Mouse (Mus musculus) stomach, embryonic 15.5 days (tissue): ENCODE measurements around the gene Greb1. TPM values are rescaled to one million over a fixed set of nuclear protein-coding genes. Genes with fewer than 3 reads are reported as not detected.
"Not testable (repeated sequence)": the region's sequence is repeated elsewhere in the genome, so short reads cannot be mapped to it uniquely, and the experiment has no call there.

Experiments used
- ATAC-seq: fragments of 200-750 bp; cut with Nextera tagmentation; 2 replicates; pipeline ENCODE4 v1.8.0; 2017; ENCODE audit warnings: low read depth, moderate number of reproducible peaks, moderate TSS enrichment; ENCODE audit not compliant: insufficient read depth, low FRiP score
- H3K27ac ChIP-seq: fragments of 300-500 bp; sonication (generic); 2 replicates; pipeline ENCODE4 v1.5.1; 2015; ENCODE audit warnings: mild to moderate bottlenecking, inconsistent platforms
- H3K27me3 ChIP-seq: fragments of 300-500 bp; sonication (generic); replicated peaks from 2 replicates; pipeline ENCODE4 v1.6.1; 2015; ENCODE audit warnings: inconsistent platforms
- H3K36me3 ChIP-seq: fragments of 300-500 bp; sonication (generic); 2 replicates; pipeline ENCODE4 v1.6.1; 2015; ENCODE audit warnings: inconsistent platforms
- H3K4me1 ChIP-seq: fragments of 300-500 bp; sonication (generic); 2 replicates; pipeline ENCODE4 v1.6.1; 2015; ENCODE audit warnings: inconsistent platforms
- H3K4me2 ChIP-seq: fragments of 300-500 bp; sonication (generic); 2 replicates; pipeline ENCODE4 v1.6.1; 2015; ENCODE audit warnings: mild to moderate bottlenecking, inconsistent platforms
- H3K4me3 ChIP-seq: fragments of 300-500 bp; sonication (generic); replicated peaks from 2 replicates; pipeline ENCODE4 v1.5.1; 2015; ENCODE audit warnings: inconsistent platforms
- H3K9ac ChIP-seq: fragments of 300-500 bp; sonication (generic); 2 replicates; pipeline ENCODE4 v1.6.1; 2015; ENCODE audit warnings: inconsistent platforms
- H3K9me3 ChIP-seq: fragments of 300-500 bp; sonication (generic); 2 replicates; pipeline ENCODE4 v1.6.1; 2016; ENCODE audit warnings: inconsistent platforms
- WGBS: fragments of 180-500 bp; shearing (Covaris S2); methylation state at CpG from one replicate; pipeline ENCODE4 v1.1.7; 2015; 5-methylcytosine and 5-hydroxymethylcytosine counted together
- polyA plus RNA-seq: library from polyadenylated mRNA; unstranded; fragments of >200 nt; fragmentation: Nextera tagmentation; extraction: Ambion mirVana; gene quantifications from 2 replicates; pipeline ENCODE4 v1.2.1, GENCODE M21; 2015

Gene Greb1
- polyA plus RNA-seq, 1 experiment from 2014 or later = 2.2 TPM

- WGBS = 45% methylated on average over 3 of the region's 3 CpGs
Measured at GRCm38 (mm10) chr12:16723601-16724000, 77.1 kb downstream of the Greb1 start.

DNA sequence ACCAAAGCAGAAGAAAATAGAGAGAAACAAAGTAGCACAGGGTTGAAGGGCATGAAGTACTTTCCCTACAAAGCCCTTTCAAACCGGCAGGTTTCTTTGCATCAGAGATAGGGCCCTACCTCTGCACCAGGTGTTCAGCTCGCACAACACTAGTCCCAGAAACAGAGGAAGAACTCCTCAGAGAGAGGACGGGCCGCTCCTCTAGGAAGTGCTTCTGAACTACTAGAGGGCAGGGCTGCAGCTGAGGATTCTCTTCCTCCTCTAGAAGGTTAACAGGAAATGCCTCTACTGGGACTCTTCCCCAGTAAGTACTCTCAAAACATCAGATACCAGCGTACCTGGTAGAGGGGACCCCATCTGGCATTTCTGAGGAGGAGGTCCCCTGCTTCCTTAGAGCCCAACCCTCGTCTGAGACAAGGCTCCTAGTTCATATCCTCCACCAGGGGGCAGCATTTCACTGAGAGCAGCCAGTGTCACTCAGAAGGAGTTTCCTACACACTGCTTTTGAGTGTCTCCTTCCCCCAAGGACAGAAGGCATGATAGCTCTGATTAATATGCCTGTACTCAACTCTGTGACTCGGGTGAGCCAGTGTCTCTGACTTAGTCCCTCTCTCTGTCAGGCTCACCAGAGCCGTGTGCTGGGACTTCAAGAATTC is 81.9 kb downstream of the Greb1 start:
- H3K4me1 ChIP-seq = no peaks in the 10 kb centered on the region
- no peaks in the 10 kb centered on the region for H3K36me3 ChIP-seq
- H3K27ac ChIP-seq = no peak overlapping the region
- WGBS = 42% methylated on average over 8 of the region's 8 CpGs
- no peak overlapping the region for H3K4me2 ChIP-seq
- no peaks in the 10 kb centered on the region for H3K27me3 ChIP-seq
- H3K4me3 ChIP-seq = no peak overlapping the region
- H3K9me3 ChIP-seq = no peaks in the 10 kb centered on the region
- no peak overlapping the region for H3K9ac ChIP-seq
- ATAC-seq = peak; percentile 38; the same call in 1 of the 2 replicates

More at GRCm38 (mm10) chr12:16723601-16724000, 77.1 kb downstream of the Greb1 start:
- no peaks in the 10 kb centered on the region for H3K4me1 ChIP-seq
- no peak overlapping the region for H3K9ac ChIP-seq
- H3K9me3 ChIP-seq = no peaks in the 10 kb centered on the region
- no peak overlapping the region for H3K27ac ChIP-seq
- no peak for ATAC-seq
- no peaks in the 10 kb centered on the region for H3K36me3 ChIP-seq
- no peak overlapping the region for H3K4me3 ChIP-seq
- no peaks in the 10 kb centered on the region for H3K27me3 ChIP-seq
- no peak overlapping the region for H3K4me2 ChIP-seq

DNA sequence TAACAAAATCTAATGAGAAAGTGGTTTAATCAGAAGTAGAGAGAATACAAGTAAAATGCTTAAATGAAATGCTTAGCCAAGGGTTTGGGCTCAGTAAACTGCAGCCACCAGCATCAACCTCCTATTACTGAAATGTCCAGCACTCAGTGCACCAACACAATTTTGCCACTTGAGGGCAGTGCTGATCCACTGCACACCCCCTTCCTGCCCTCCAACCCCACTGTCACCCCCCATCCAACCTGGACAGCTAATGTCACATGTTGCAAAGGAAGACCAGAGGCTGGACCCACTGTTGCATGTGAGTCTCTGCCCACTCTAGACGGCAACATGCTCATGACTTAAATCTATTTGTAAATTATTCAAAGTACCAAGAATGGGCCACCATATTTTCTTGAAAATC is 83.0 kb downstream of the Greb1 start:
- H3K4me2 ChIP-seq = no peak overlapping the region
- WGBS = 68% methylated on average over 1 of the region's 1 CpGs
- no peaks in the 10 kb centered on the region for H3K27me3 ChIP-seq
- H3K27ac ChIP-seq = no peak overlapping the region
- no peak overlapping the region for H3K4me3 ChIP-seq
- H3K9ac ChIP-seq = no peak overlapping the region
- no peaks in the 10 kb centered on the region for H3K9me3 ChIP-seq
- ATAC-seq = no peak
- H3K4me1 ChIP-seq = no peaks in the 10 kb centered on the region
- no peaks in the 10 kb centered on the region for H3K36me3 ChIP-seq

- ATAC-seq = no peak
- Histone ChIP-seq H3K4me2 (no peak overlapping the region), H3K27ac (no peak overlapping the region), H3K9me3 (no peaks in the 10 kb centered on the region), H3K36me3 (no peaks in the 10 kb centered on the region), H3K9ac (no peak overlapping the region), H3K4me1 (no peaks in the 10 kb centered on the region), H3K27me3 (no peaks in the 10 kb centered on the region), H3K4me3 (no peak overlapping the region)
- WGBS = 64% methylated on average over 10 of the region's 10 CpGs
Measured at GRCm38 (mm10) chr12:16714616-16715015, 86.1 kb downstream of the Greb1 start.

- H3K9ac ChIP-seq = no peak overlapping the region
- H3K4me1 ChIP-seq = no peaks in the 10 kb centered on the region
- no peak overlapping the region for H3K4me2 ChIP-seq
- no peak for ATAC-seq
- 78% methylated on average over 1 of the region's 1 CpGs for WGBS
- no peak overlapping the region for H3K27ac ChIP-seq
- no peaks in the 10 kb centered on the region for H3K9me3 ChIP-seq
- no peak overlapping the region for H3K4me3 ChIP-seq
- H3K27me3 ChIP-seq = no peaks in the 10 kb centered on the region
- no peaks in the 10 kb centered on the region for H3K36me3 ChIP-seq
Measured at GRCm38 (mm10) chr12:16698691-16699090, 102.0 kb downstream of the Greb1 start.

DNA sequence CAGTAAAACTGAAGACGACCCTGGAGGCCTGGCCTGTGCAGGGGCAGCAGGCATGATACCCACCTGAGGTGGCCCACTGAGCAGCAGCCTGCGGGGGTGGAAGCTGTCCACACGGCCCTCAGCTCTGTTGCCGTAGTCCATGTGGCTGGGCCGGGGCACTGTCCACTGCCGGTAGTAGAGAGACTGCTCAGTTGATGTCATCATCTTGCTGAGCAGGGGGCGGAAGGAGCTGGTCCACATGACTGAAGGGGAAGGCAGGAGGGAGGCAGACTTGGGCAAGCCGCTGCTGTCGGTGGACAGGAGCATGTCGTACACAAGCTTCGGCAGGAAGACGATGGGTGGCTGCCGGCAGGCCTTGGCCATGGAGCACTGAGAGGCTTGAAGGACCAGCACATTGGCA is 104.5 kb downstream of the Greb1 start:
- Histone ChIP-seq H3K4me3 (no peak overlapping the region), H3K4me1 (no peaks in the 10 kb centered on the region), H3K27ac (no peak overlapping the region), H3K9me3 (no peaks in the 10 kb centered on the region), H3K36me3 (no peaks in the 10 kb centered on the region), H3K27me3 (no peaks in the 10 kb centered on the region), H3K4me2 (no peak overlapping the region), H3K9ac (no peak overlapping the region)
- no peak for ATAC-seq
- 86% methylated on average over 13 of the region's 13 CpGs for WGBS

GRCm38 (mm10) chr12:16695252-16695651 is 105.4 kb downstream of the Greb1 start:
- not testable (repeated sequence) for ATAC-seq, H3K36me3 ChIP-seq, H3K9me3 ChIP-seq, H3K4me1 ChIP-seq, H3K9ac ChIP-seq, H3K27me3 ChIP-seq, H3K4me2 ChIP-seq, H3K27ac ChIP-seq, H3K4me3 ChIP-seq
- 96% methylated on average over 8 of the region's 8 CpGs for WGBS

- ATAC-seq = no peak
Measured at GRCm38 (mm10) chr12:16694783-16695182, 105.9 kb downstream of the Greb1 start.

DNA sequence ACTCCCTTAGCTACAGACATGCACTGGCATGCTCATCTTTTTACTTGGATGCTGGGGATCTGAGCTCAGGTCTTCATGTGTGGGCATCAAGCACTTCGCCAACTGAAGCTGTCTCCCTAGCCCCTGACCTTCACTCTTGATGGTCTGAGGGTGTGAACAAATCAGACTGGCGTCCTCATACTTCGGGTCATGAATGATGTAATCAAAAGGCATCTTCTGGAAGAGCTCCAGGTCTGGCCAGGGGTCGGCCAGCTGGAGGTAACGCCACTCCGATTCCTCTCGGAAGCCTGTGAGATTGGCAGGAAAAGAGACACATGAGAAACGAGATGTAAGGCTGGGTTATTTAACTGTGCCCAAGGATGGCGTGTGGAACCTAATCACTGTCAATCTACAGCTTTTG is 110.1 kb downstream of the Greb1 start:
- WGBS = 86% methylated on average over 9 of the region's 9 CpGs
- no peak for ATAC-seq

More at GRCm38 (mm10) chr12:16694783-16695182, 105.9 kb downstream of the Greb1 start:
- Histone ChIP-seq H3K4me1 (no peaks in the 10 kb centered on the region), H3K27ac (no peak overlapping the region), H3K4me3 (no peak overlapping the region), H3K4me2 (no peak overlapping the region), H3K9me3 (no peaks in the 10 kb centered on the region), H3K36me3 (no peaks in the 10 kb centered on the region), H3K9ac (no peak overlapping the region), H3K27me3 (no peaks in the 10 kb centered on the region)
- 67% methylated on average over 5 of the region's 5 CpGs for WGBS

DNA sequence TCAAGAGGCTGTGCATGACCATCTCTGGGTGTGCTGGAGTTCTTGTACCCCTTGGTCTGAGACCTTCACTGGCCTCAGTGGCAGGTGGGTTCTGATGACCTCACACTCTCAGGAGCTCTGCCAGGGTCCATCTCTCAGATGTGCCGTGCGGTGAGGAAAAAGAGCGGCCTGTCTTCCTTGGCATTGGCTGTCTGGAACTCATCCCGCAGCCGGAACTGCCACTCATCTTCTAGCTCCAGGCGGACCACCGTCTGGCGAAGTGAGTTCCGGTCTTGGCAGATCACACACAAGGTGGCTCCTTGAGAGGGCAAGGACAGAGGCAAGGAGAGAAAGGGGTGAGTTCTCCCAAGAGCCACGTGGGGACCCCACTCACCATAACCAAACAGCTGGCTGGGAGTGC is 128.4 kb downstream of the Greb1 start:
- H3K4me1 ChIP-seq = no peaks in the 10 kb centered on the region
- no peaks in the 10 kb centered on the region for H3K9me3 ChIP-seq
- no peak overlapping the region for H3K27ac ChIP-seq
- ATAC-seq = no peak
- no peaks in the 10 kb centered on the region for H3K36me3 ChIP-seq
- WGBS = 90% methylated on average over 10 of the region's 10 CpGs
- H3K4me3 ChIP-seq = no peak overlapping the region
- no peaks in the 10 kb centered on the region for H3K27me3 ChIP-seq
- no peak overlapping the region for H3K9ac ChIP-seq
- H3K4me2 ChIP-seq = no peak overlapping the region

More for the DNA sequence above, 110.1 kb downstream of the Greb1 start:
- Histone ChIP-seq H3K36me3 (no peaks in the 10 kb centered on the region), H3K4me2 (no peak overlapping the region), H3K4me1 (no peaks in the 10 kb centered on the region), H3K27me3 (no peaks in the 10 kb centered on the region), H3K9me3 (no peaks in the 10 kb centered on the region), H3K27ac (no peak overlapping the region), H3K4me3 (no peak overlapping the region), H3K9ac (no peak overlapping the region)

DNA sequence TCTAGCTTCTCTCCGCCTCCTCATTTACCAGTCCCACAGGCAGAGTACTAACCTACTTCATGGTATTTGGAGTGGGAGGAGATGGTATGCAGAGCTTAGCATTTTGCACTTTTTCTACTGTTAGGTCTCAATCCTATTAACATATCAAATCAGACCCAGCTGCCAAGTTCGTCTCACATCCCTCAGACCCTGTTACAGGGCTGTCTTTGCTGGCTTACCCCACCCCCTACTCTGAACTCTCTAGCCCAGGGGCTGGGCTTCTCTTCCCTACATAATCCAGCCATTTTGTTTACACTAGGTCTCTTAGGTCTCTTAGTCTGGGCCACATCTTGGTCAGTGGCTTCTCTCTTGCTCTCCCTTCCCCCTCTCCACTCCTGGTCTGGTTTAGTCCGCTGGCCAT is 131.5 kb downstream of the Greb1 start:
- WGBS = 68% methylated on average over 3 of the region's 3 CpGs
- 0 out of 2 replicates have a peak, but pooled peaks cover 4% of the 10 kb centered on the region for H3K4me1 ChIP-seq
- H3K4me3 ChIP-seq = no peak overlapping the region
- H3K27me3 ChIP-seq = no peaks in the 10 kb centered on the region
- H3K27ac ChIP-seq = no peak overlapping the region
- no peak for ATAC-seq
- no peaks in the 10 kb centered on the region for H3K9me3 ChIP-seq
- no peak overlapping the region for H3K9ac ChIP-seq
- H3K36me3 ChIP-seq = no peaks in the 10 kb centered on the region
- H3K4me2 ChIP-seq = no peak overlapping the region

- WGBS = 17% methylated on average over 2 of the region's 2 CpGs
- peaks cover 11% of the 10 kb centered on the region; the same call in 1 of the 2 replicates for H3K4me1 ChIP-seq
- no peaks in the 10 kb centered on the region for H3K36me3 ChIP-seq
- H3K27me3 ChIP-seq = no peaks in the 10 kb centered on the region
- no peak overlapping the region for H3K9ac ChIP-seq
- no peak overlapping the region for H3K4me2 ChIP-seq
- H3K9me3 ChIP-seq = no peaks in the 10 kb centered on the region
- H3K4me3 ChIP-seq = no peak overlapping the region
- peak; percentile 41; the same call in 1 of the 2 replicates for ATAC-seq
- H3K27ac ChIP-seq = no peak overlapping the region
Measured at GRCm38 (mm10) chr12:16665022-16665421, 135.7 kb downstream of the Greb1 start.
